Mouse (Mus musculus) bone marrow macrophage, adult 2 months (primary cell): Measurements from ENCODE around the gene Gpha2.

Source experiments
- CTCF ChIP-seq: IDR thresholded peaks from 2 replicates; pipeline ENCODE4 v1.5.1; 2012; ENCODE audit warnings: low read depth, mild to moderate bottlenecking, low read length, moderate library complexity
- POLR2A ChIP-seq: IDR thresholded peaks from 2 replicates; pipeline ENCODE4 v1.6.1; 2012; ENCODE audit warnings: mild to moderate bottlenecking, low read depth, low read length, borderline replicate concordance

DNA sequence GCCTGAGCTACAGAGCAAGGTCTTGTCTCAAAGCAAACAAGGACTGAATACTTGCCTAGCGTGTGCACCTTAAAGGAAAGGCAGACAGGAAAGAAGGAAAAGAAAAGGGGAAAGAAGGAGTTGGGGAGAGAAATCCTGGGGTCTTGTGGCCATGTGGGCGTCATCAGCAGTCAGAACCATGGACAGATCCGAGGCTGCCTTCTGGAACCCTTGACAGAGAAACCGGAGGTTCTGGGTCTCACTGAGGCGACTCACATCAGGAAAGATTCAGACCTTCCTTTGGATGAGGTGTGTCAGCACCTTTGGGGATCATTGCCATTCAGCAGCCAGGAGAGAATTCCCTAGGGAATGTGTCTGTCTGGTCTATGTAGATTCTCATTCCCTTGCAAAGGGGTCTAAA, 44.6 kb upstream of the Gpha2 start:
- TF ChIP-seq POLR2A (no peak), CTCF (no peak)
